Mouse (Mus musculus) ovary, postnatal 36 days (tissue): ENCODE data around the gene Dhx35.

Source experiments
- DNase-seq: peaks from one replicate; pipeline ENCODE4 v3.0.0; 2022; ENCODE audit warnings: low spot score, mixed read lengths

The Dhx35 gene

GRCm38 (mm10) chr2:158803575-158803974 lies 9.0 kb downstream of the Dhx35 start:
- DNase-seq, result no peak

- no peak for DNase-seq
Measured at GRCm38 (mm10) chr2:158815686-158816085, 21.1 kb downstream of the Dhx35 start.

- DNase-seq, result no peak
Measured at GRCm38 (mm10) chr2:158816239-158816638, 21.6 kb downstream of the Dhx35 start.

- DNase-seq, result no peak
Measured at GRCm38 (mm10) chr2:158817708-158818107, 23.1 kb downstream of the Dhx35 start.

GRCm38 (mm10) chr2:158828124-158828523 lies 33.5 kb downstream of the Dhx35 start:
- DNase-seq, result no peak

- DNase-seq, result no peak
Measured at GRCm38 (mm10) chr2:158829746-158830145, 35.1 kb downstream of the Dhx35 start.

GRCm38 (mm10) chr2:158833221-158833620 lies 38.6 kb downstream of the Dhx35 start:
- no peak for DNase-seq

GRCm38 (mm10) chr2:158833645-158834044 lies 39.0 kb downstream of the Dhx35 start:
- DNase-seq, result no peak

GRCm38 (mm10) chr2:158843287-158843686 lies 48.7 kb downstream of the Dhx35 start:
- DNase-seq, result no peak

GRCm38 (mm10) chr2:158845031-158845430 lies 50.4 kb downstream of the Dhx35 start:
- DNase-seq, result no peak

GRCm38 (mm10) chr2:158846208-158846607 lies 51.6 kb downstream of the Dhx35 start:
- DNase-seq, result no peak

GRCm38 (mm10) chr2:158847991-158848390 lies 53.4 kb downstream of the Dhx35 start:
- no peak for DNase-seq

GRCm38 (mm10) chr2:158849416-158849815 lies 54.8 kb downstream of the Dhx35 start:
- no peak for DNase-seq

- peak; percentile 60 for DNase-seq
Measured at GRCm38 (mm10) chr2:158852579-158852978, 58.0 kb downstream of the Dhx35 start.

- DNase-seq, result no peak
Measured at GRCm38 (mm10) chr2:158856896-158857499, 62.4 kb downstream of the Dhx35 start.

GRCm38 (mm10) chr2:158857579-158857978 lies 63.0 kb downstream of the Dhx35 start:
- DNase-seq, result no peak

- no peak for DNase-seq
Measured at GRCm38 (mm10) chr2:158861115-158861514, 66.5 kb downstream of the Dhx35 start.

- peak; percentile 42 for DNase-seq
Measured at GRCm38 (mm10) chr2:158863341-158864125, 68.9 kb downstream of the Dhx35 start.

GRCm38 (mm10) chr2:158864126-158864458 lies 69.5 kb downstream of the Dhx35 start:
- DNase-seq, result no peak

- DNase-seq, result peak; percentile 81
Measured at GRCm38 (mm10) chr2:158865358-158865757, 70.8 kb downstream of the Dhx35 start.

GRCm38 (mm10) chr2:158886571-158886970 lies 92.0 kb downstream of the Dhx35 start:
- no peak for DNase-seq

GRCm38 (mm10) chr2:158888531-158888930 lies 93.9 kb downstream of the Dhx35 start:
- no peak for DNase-seq

- no peak for DNase-seq
Measured at GRCm38 (mm10) chr2:158889201-158889600, 94.6 kb downstream of the Dhx35 start.

GRCm38 (mm10) chr2:158891319-158891718 lies 96.7 kb downstream of the Dhx35 start:
- no peak for DNase-seq
